Mouse (Mus musculus) c-Kit-negative CD71-positive TER-119-positive erythroid progenitor cells, embryonic 14.5 days (primary cell): Measurements from ENCODE around the gene Plekho2.

Source experiments
- DNase-seq: peaks from one replicate; pipeline ENCODE4 v3.0.0-alpha.2; 2013; ENCODE audit warnings: low read depth, low spot score

Gene Plekho2

DNA sequence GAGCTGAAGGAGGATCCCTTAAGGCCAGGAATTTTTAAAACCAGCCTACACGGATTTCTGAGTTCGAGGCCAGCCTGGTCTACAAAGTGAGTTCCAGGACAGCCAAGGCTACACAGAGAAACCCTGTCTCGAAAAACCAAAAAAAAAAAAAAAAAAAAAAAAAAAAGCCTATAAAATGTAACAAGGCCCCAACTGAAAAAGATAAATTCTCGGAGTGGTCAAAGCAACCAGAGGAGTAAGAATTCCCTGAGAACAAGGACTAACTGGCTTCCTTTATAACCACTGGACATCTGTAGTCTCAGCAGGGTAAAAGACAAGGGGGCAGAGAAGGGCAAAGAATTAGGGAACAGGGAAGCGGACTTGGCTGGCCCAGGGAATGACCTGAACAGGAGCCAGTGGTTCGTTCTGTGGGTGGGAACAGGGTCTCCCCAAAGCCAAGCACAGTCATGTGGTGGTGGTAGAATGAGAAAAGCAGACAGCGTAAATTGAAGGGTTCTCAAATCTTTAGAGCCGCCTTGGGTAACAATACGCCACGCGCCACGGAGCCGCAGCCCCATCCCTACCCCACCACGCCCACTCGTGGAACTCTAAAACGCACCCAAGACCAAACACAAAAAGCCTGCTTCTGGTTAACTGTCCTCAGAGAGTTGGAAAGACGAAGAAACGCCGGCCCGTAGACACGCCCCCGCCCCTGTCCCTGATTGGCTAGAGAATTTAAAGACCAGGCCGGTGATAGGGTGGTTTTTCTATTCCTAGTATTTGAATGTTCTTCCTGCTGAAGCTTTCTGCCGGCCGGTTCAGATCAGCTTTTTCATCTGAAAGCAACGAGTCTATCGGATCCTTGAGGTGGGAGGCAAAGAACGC, 6.8 kb upstream of the Plekho2 start, which contains the start of gene Pif1:
Pif1 (plus strand) TSS at position 755 of the 864 bp plus-strand sequence.
- peak; percentile 89 for DNase-seq

DNA sequence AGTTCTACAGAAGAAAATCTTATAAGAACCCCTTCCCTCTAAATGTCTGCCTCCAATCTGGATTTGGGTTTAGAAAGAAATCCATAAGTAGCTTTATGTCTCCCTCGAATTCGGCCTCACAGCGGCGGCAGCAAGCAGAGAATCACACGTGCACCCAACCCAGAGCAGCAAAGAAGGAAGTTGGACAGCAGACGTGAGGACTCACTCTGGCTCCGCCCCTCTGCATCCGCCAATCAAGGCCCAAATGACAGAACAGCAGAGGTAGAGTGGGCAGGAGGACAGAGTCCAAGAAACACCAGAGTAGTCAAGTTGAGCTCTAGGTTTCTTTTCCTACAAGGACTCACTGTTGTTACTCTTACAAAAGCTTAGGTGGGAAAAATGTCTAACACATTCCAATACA, 3.2 kb upstream of the Plekho2 start:
- DNase-seq: no peak

DNA sequence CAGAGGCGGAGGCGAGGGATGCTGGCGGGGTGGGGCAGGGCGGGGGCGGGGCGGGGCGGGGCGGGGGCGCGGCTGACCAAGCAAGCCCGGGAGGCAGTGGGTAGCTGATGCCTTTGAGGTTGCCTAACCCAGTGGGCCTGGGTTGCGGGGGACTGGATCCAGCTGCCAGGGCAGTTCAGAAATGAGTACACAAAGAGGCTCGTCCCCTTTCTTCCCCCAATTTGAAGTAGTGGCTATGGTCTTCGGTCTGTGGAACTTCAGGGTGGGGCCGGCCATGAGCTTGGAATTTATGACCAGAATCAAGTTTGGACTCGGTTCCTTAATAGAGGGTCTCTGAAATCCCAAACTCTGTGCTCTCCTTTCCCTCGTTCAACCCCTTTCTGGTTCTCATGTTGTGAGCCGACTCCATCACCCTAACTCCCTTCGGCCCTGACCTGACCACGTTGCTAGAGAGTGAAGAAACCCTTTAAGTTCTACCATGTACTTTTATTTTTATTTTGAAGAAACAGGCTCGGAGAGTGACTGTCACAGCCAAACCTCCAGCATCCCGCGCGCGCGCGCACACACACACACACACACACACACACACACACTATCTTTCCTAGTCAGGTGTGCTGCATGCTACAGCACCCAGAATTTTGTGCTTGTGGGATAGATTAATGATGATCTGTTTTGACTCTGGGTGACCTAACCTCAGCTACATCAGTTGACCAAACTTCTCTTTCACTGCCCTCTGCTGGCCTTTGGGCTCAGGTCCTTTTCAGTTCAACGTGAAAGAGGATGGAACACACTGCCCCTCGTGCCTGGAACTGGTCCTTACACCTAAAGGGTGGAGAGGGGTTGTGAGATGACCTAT, 789 bp upstream of the Plekho2 start:
- peak; percentile 85 for DNase-seq

DNA sequence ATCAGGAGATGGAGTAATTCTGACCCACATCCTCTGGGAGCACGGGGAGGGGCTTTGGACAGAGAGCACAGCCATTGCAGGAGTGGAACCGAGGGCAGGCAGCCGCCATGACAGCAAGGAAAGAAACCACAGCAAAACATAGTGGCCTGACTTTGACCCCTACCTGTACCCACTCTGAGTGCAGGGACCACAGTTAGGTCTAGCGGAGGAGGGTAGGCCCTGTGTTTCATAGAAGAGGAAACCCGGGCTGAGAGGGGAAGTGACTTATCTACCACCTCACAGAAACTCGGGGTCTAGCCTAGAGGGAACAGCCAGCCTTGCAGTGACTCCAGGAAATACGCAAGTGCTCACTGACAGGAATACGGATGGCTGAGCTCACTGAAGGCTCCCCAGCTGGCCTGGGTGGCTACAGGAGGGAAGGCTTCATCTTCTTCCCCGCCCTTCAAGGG, 1.0 kb downstream of the Plekho2 start:
- DNase-seq: no peak

DNA sequence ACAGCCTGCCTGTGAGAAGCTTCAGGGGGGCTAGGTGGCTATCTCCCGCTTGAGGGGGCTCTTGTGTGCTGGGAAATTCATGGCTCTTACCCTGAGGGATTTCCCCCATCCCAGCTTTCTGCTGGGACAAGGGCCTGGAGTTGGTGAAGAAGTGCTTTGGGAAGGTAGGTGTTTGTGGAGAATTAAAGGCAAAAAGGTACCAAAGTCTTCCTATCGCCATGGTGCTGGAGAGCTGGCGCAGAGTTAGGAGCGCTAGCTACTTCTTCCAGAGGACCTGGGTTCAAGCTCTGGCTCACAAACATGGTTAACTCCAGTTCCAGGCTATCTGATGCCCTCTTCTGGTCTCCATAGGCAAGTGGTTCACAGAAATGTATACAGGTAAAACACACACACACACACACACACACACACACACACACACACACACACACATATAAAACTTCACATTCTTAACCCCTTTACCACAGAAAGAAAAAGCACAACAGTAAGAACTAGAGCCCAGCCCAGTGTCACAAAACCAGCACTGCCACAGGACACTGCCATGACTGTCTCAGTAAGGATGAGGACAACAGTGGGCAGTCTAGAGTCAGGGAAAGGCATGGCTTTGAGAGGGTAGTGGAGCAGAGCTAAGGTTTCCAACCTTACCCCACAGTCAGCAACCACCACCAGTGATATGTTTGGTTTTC, 2.2 kb downstream of the Plekho2 start:
- no peak for DNase-seq

GRCm38 (mm10) chr9:65576861-65577510, 2.9 kb downstream of the Plekho2 start:
- DNase-seq: no peak

DNA sequence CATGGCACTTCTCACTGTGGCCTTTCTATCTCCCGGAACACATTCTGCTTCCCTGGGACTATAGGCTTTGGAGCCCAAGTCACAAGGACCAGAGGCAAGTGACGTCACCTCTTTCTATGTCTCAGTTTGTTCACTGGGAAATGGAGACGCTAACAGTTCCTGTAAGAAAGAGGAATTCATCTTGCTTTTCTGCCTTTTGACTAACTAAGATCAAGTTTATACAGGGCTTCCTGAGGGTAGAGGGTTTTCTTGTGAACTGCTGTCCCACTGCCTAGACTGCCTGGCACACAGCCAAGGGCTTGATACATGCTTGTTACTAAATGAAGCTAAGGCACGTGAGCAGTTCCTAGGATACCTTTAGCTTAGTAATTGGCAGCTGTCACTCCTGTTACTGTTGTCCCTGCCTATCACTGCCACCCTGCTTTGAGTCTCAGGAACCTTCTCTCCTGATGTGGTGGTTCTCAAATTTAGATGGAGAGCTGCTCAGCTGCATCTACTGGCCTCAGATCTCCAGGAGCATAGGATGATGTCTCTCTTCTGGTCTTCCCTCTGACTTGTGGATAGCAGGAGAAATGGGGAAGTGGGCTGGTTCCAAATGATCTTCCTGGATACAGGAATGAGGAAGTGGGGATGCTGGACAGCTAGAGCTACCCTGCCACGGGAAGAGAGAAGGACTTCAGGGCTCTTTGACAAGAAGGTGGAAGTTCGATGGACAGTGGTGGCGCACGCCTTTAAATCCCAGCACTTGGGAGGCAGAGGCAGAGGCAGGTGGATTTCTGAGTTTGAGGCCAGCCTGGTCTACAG, 4.2 kb downstream of the Plekho2 start:
- DNase-seq: no peak

DNA sequence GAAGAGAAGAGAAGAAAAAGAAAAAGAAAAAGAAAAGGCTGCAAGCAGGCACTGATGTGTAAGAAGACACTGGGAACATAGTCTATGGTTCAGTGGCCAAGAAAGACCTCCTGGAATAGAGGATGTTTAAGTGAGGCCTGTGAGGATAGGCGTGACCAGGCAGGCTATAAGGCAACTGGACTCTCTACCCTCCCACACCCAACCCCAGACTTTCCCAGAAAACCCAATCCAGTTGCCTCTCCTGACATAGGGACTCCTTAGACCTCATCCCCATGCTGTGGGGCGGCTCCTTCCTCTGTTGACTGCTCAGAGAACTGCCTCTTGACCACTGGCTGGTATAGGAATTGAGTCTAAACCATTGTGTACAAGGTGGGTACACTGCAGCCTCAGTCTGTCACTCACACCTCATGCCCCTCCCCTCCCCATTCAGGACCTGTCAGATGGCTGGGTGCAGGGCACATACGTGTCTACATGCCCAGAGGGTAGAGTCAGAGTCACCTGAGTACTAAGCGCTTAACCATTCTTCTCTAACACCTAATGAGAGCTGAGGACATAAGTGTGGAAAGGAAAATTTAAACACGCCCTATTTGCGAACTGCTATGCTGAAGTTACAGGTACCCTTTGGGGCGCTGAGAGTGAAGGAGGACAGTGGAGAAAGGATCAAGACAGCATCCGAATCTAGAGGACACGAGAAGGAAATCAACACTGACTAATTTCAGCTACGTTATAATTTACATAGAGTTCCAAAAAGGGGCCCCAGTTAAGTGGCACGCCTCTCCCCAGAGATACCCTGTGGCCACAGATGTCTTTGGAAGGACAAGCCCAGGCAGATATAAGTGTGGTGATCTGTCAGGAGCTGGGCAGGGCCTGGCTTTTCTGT, 5.1 kb downstream of the Plekho2 start:
- no peak for DNase-seq

- no peak for DNase-seq
Measured at GRCm38 (mm10) chr9:65572837-65573236, 7.0 kb downstream of the Plekho2 start.

DNA sequence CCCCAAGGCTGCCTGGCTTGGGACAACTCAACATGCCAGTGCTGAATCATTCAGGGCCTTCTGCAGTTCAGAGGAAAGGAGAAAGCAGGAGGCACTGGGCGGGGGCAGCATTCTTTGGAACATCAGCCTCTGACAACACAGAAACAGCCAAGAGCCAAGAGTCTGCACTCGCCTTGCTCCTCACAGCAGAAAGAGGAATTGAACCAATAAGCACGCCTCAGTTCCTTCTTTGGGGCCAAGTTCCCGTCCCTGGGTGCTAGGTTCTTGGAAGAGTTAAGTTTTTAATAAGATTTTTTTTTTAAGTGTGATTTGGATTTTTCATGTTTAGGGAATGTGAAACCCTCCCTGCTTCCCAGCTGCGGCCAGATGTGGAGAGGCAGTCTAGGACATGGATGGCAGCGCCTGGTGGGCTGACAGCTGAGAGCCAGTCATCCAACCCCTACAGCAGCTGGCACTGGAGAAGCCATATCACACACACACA, 10.3 kb downstream of the Plekho2 start:
- DNase-seq: no peak

DNA sequence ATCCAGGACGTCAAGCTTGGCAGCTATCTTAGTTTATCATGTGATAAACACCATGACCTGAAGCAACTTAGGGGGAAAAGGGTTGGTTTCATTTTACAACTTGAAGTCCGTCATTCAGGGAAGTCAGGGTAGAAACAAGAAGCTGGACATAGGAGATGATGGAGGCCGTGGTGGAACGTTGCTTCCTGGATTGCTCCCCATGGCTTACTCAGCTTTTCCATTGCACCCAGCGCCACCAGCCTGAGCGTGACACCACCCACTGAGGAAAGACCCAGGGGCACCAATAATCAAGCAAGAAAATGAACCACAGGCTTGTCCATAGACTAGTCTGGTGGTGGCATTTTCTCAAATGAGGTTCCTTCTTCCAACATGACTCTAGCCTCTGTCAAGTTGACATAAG, 11.1 kb downstream of the Plekho2 start:
- no peak for DNase-seq

DNA sequence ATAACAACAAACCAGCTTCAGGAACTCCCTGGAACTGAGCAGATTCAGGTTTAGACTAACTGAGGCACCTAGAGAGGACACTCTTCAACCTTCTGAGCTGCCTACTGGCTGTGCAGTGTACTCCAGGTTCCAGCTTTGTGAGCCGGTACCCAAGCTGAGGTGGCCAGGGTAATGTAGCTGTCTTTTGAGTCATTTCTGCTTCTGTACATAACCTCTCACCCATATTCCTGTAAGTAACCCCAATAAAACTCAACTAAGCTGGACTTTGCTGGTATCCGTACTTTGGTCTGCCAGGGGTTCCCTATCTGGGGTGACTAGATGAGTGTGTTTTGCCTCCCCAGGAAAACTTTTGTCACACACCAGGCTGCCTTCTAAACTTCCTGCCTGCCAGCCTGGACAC, 15.1 kb downstream of the Plekho2 start:
- no peak for DNase-seq

DNA sequence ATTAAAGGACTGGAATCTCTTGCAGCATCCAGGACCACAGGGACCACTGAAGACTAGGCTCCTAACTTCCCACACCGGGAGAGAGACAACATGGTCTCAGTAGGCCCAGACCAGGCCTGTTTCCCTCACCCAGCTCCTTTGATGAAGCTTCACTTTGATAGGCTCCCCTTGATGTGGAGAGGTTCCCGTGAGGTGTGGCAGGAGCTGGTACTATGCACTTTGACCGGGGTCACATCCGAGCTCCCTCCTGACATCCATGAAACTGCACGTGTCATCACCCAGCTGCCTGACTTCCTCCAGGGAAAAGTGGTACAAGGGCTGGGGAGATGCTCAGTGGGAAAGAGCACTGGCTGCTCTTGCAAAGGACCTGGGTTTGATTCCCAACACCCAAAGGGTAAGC, 16.8 kb downstream of the Plekho2 start:
- no peak for DNase-seq

DNA sequence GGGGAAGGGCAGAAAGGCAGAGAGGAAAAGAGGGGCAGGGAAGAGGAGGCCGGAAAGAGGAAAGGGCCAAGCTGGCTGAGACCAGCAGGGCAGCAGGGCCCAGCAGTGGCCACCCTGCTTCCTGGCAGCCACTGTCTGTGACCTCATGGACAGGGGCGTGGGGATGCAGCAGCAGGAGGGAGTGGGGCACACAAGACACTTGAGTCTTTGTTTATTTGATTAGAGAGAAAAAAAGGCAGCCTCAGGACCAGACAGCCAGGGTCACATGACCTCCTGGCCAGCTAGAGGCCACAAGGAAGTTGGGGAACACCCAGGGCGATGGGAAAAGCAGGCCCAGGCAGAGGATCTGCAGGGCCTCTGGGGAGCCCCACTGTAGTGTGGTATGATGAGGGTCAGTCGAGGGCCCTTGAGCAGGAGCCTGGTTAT, 17.7 kb downstream of the Plekho2 start:
- no peak for DNase-seq

DNA sequence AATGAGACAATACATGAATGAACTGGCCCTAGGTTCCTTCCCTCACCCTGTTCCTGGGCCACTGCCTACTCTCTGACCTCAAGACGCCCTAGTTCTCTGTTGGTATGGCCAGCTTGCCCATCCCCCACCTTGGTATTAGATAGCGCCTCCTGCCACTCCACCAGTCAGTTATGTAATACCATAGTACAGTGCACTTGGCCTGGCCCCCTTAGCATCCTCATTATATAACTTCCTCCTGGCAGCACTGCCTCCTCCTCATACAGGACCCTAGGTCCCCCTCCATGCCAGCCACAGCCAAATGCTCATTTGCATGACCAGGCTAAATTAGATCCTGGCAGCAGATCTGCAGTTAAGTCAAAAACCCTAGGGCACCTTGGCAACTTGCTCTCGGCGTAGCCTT, 18.8 kb downstream of the Plekho2 start:
- DNase-seq: no peak

DNA sequence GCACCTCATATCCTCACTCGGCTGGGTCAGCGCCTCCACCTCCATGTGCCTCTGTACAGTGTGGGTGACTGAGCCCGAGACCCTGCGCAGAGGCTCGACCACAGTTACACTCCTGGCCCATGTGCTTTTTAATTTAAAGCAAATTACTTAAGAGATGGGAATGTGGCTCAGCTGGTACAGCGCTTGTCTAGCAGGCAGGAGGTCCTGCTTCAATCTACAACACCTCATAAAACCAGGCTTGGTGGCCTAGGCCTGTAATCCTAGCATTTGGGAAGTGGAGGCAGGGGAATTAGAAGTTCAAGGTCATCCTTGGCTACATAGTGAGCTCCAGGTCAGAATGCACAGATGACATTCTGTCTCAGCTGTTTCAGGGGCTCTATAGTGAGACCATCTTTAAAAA, 21.0 kb downstream of the Plekho2 start:
- DNase-seq: no peak

DNA sequence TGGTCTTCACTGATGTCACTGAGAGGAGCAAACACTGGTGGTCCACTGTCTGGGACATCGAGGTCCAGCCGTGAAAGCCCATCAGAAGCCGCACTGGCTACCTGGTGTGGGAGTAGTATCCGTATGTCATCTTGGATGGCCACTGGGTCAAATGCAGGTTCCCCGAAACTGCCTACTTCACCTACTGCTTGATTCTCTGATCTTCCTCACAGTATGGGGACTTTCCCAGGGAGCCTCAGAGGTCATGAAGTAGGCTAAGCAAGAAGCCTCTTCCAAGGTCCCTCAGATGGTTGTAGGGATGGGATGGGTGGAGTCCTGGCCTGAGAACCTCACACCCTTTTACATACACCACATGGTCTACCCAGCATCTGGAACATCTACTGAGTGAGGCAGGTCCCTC, 22.9 kb downstream of the Plekho2 start:
- no peak for DNase-seq

DNA sequence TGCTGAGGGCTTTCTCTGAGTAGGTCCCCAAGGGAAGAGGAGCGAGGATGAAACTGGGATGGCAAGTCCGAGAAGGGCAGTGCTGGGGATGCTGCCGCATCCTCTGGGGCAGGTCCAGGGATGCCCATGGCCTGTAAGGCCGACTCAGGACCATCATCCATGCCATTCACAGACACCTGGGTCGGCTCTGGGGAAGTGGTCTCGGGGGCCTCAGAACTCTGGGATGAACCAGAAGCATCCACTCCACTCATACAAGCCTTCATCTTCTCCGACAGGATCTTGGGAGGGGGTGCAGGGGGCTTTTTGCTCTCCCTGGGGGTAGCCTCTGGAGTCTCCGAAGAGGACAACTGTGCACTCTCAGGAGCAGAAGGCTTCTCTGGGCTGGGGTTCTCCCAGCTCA, 23.5 kb downstream of the Plekho2 start:
- DNase-seq: no peak

DNA sequence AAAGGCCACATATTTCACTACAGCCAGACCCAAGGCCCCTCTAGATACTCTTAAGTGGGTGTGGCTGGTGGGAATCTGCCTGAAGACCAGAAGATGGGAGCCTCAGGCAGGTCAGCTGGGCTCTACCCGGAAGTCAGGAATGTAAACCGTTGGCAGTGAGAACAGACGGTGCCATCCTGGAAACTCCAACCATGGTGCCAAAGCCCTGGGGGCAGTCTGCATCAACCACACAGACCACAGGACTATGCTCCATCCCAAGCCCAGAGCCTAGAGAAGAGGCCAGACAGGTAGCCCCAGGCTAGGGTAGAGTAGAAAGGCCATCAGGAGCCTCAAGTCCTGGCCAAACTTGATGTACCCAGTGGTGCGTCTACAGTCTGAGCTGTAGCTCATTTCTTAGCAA, 24.2 kb downstream of the Plekho2 start:
- DNase-seq: no peak
